Mouse (Mus musculus) urinary bladder, adult 2 months (tissue): ENCODE results near the gene Trp53. TPM values are rescaled to one million over a fixed set of nuclear protein-coding genes. Genes with fewer than 3 reads are reported as not detected.

Source experiments
- DNase-seq: peaks from one replicate; pipeline ENCODE4 v3.0.0; 2022; ENCODE audit warnings: low spot score
- polyA plus RNA-seq: library from polyadenylated mRNA; depleted of rRNA; stranded (reverse); fragments of >200 nt; gene quantifications from 2 replicates; pipeline ENCODE4 v1.2.3, GENCODE M21; 2012

The Trp53 gene
- polyA plus RNA-seq, 1 experiment, result 85.8 TPM

DNA sequence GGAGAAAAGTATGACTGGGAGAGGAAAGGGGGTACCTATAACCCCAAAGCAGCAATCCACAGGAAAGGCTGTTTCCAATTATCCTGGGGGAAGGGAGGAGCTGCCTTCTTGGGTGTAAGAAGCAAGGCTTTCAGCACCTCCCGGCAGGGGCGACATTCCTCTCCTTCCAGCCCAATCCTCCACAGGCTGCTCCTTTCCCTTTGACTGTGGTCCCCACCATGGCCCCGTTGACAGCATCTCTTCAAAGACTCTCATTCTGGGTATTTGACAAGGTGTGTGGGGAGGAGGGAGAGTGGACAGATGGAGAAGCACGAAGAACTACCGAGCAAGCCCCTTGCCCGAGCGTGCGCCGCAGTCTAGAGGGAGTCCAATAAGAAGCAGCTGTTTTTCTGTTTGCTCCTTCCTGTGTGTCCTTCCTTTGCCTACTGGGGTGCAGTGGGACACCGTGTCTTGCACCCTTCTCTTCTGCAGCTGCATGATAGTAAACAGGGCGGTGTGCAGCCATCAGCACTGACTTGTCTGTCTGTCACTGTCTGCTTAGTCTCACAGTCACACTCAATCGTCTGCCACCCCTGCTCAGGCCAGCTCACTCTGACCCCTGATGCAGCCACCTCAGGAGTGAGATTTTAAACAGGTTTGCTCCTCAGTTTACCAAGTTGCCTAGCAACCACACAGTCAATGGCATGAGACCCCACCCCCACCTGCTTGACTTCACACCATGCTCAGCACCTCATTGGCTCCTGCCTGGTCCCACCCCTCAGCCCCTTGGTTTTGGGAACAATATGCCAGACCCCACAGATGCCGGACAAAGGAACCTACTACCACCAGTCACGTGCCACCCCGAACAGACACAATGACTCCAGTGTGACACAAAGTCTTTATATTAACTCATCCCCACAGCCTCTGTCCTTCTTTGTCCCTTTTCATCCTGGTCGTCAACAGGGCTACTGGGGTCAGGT is 19.0 kb upstream of the Trp53 start:
- no peak for DNase-seq

DNA sequence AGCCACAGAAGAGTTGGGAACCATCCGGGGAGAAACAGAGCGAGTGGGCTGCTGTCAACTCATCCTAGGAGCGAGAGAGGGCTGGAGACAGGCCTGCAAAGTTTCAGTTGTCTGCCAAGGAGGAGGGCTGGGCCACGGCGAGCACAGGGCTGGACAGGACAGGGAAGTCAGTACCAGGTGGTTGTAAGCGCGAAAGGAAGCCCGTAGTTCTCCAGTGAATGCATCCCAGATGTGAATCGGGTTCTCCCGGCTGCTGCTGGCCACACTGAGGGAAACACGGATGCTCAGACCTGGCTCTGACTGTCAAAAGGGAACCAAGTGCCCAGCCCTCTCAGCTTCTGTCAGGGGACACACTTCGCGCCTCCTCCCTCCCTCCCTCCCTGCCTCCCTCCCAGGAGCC is 16.8 kb upstream of the Trp53 start:
- DNase-seq, result no peak

- DNase-seq, result no peak
Observed at GRCm38 (mm10) chr11:69564391-69564790, 15.8 kb upstream of the Trp53 start.

DNA sequence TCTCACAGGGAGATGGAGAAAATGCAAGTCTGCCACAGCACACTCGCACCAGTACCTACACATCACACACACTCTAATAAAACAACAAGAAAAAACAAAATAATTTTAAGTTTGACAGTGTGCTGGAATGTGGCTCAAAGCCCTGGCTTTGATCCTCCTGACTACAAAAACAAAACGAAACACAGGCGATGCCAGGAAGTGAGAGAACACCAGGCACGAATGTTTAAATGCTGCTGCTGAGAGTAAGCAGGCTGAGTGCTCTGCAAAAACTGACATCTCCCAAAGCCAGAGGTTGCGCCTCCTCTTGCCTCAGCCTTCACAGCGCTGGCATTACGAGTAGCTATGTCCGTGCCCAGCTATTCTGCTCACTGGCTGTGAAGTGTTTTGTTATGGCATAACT is 15.0 kb upstream of the Trp53 start:
- DNase-seq, result no peak

DNA sequence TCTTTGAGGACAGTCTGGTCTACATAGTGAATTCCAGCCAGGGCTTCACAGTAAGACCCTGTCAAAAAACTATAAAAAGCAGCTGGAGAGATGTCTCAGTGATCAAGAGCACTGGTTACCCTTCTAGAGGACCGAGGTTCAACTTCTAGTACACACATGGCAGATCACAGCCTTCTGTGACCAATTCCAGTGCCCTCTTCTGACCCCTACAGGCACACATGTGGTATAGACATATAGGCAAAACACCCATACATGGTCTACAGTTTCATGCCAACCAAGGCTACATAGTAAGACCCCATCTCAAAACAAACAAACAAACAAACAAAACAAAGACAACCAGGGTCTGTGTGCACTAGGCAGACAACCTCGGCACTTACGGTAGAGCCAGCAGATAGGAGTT is 4.9 kb upstream of the Trp53 start:
- DNase-seq, result no peak

- DNase-seq, result no peak
Observed at GRCm38 (mm10) chr11:69576307-69576706, 3.9 kb upstream of the Trp53 start.

- DNase-seq, result no peak
Observed at GRCm38 (mm10) chr11:69578301-69578700, 1.9 kb upstream of the Trp53 start.

- peak; percentile 96 for DNase-seq
Observed at GRCm38 (mm10) chr11:69579128-69580017, 786 bp upstream of the Trp53 start.

DNA sequence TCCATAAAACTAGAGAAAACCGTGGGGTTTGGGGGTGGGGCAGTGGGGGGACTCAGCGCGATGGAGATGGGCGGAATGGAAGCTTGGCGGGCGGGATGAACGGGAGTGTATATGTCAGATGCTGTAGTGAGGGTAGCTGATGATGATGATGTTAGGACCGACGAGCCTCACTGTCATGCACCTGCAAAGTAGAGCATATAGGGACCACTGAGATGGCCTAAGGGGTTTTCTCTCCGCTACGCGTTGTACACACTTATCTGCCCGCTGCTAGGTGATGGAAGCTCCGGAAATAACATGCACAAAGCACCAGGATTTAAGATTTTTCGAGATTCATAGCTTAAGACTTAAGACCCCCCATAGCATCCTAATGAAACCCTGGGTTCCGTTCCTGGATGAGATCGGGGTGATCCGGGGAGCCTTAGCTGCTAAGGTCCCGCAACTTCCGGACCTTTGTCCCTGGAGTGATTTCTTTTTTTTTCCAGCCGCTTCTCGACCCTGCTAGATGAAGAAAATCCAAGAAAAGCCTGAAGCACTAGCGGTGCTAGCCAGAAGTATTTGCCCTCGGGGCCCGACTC is 500 bp downstream of the Trp53 start:
- DNase-seq, result no peak

DNA sequence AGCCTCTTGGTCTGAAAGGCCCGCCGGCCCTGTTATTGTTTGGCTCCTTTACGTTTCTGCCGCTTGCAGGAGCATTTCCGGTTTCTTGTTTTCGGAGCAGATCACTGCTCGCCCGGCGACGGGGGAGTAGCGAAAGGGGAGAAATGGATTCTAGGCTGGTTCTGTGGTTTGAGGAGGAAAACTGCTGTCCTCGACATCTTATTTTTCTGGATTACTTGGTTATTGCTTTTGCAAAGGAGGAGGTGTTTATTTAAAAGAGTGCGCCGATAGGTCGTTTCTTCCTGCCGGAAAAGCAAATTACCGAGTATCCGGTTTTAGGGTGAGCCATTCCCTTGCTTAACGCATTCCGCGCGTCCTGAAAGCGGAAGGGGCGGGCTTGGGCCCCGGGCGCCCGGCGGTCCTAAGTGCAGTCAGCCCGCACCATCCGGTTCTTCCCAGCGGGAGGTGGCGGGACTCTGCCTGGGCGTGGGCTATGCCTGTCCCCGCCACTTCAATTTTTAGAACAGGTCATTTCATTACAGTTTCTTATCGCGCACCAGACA is 1.1 kb downstream of the Trp53 start:
- DNase-seq, result peak; percentile 73

- DNase-seq, result no peak
Observed at GRCm38 (mm10) chr11:69581814-69582213, 1.7 kb downstream of the Trp53 start.

DNA sequence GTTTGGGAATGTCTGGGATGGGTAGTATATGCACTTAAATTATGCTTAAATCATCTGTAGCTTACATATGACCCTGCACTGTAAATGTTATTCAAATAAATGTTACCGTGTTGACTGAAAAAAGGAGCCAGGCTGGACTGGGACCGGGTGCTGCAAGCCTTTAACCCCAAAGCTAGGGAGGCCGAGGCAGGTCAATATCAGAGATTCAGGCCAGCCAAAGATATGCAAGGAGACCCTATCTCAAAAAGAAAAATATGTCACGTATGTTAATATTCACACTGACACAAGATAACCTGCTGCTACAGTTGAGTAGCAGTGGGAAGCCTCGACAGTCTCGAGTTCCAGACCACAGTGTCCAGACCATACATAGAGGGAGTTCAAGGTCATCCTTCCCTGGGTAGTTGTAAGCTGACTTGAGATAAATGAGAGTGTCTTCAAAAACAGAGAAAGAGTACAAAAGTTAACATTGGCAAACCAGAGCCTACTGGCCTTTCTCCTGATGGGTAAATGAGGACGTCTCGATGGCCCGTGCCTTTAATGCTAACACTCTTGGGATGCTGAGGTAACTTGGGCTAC is 2.2 kb downstream of the Trp53 start:
- no peak for DNase-seq

GRCm38 (mm10) chr11:69584008-69584407 is 3.8 kb downstream of the Trp53 start:
- DNase-seq, result no peak

DNA sequence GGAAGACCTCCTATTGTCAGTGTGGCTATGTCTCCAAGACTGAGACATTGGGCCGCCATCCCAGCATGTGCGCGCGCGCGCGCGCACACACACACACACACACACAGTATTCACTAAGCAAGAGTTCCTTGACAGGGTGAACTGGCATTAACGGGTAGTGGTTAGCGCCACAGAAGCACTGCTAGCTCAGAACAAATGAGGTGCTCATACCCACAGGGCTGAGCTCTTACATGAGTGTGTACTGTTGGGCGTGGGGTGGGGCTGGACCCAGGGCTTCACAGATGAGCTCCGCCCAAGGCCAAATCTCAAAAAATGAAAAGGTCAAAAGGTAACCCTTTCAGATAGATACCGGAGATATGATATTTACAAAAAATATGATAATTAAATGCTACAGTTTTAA is 4.8 kb downstream of the Trp53 start:
- DNase-seq, result no peak

GRCm38 (mm10) chr11:69585718-69586325 is 5.7 kb downstream of the Trp53 start:
- DNase-seq, result no peak

DNA sequence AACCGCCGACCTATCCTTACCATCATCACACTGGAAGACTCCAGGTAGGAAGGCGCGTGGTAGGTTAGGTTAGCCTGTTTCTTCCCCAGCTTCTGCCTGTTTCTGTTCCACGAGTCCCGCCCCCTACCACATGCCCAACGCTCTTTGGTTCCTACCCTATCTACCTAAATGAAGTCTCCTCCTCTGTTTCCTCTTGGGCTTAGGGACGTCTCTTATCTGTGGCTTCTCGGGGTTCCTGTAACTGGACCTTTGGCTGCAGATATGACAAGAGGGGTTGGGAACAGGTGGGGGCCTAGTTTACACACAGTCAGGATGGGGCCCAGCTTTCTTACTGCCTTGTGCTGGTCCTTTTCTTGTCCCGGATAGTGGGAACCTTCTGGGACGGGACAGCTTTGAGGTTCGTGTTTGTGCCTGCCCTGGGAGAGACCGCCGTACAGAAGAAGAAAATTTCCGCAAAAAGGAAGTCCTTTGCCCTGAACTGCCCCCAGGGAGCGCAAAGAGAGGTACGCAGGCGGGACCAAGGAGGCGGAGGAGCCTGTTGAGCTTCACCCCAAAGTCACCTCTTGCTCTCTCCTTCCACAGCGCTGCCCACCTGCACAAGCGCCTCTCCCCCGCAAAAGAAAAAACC is 9.2 kb downstream of the Trp53 start:
- DNase-seq, result no peak

GRCm38 (mm10) chr11:69590622-69591021 is 10.5 kb downstream of the Trp53 start:
- no peak for DNase-seq

GRCm38 (mm10) chr11:69591424-69591823 is 11.3 kb downstream of the Trp53 start:
- no peak for DNase-seq

- no peak for DNase-seq
Observed at GRCm38 (mm10) chr11:69591899-69592637, 11.9 kb downstream of the Trp53 start.

GRCm38 (mm10) chr11:69592799-69593198 is 12.6 kb downstream of the Trp53 start:
- no peak for DNase-seq
